Mouse (Mus musculus): ENCODE results near the gene Abhd17b. TPM values are rescaled to one million over a fixed set of nuclear protein-coding genes. Genes with fewer than 3 reads are reported as not detected.

Abhd17b gene
- polyA plus RNA-seq, 1 experiment from 2014 or later = 43.6 TPM

DNA sequence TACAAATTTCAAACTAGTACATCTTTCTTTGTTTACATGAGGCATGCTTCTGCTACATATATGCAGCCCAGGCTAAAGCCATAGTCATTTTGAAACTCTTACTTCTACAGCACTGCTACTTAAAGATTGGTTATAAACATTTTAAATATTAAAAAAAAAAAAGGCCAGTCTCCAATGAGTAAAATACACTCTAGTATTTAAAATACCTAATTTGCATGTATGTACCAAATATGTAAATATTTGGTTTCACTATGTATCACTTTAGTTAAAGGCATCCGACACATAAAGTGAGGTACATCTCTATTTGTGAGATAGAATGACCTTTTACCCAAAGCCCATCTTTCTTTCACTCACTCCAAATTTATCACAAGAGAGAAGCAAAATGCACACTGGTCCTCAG lies 24.0 kb upstream of the Abhd17b start:
- H3K27me3 ChIP-seq = no peaks in the 10 kb centered on the region
- no peak overlapping the region for H3K27ac ChIP-seq
- WGBS = 90% methylated on average over 1 of the region's 1 CpGs
- no peak overlapping the region for H3K4me2 ChIP-seq
- ATAC-seq (ENCODE audit: low FRiP score) = no peak
- no peaks in the 10 kb centered on the region for H3K9me3 ChIP-seq
- peaks cover 2% of the 10 kb centered on the region; the same call in 1 of the 2 replicates for H3K4me1 ChIP-seq
- no peaks in the 10 kb centered on the region for H3K36me3 ChIP-seq (replicated peaks)
- H3K4me3 ChIP-seq (replicated peaks) = no peak overlapping the region
- H3K9ac ChIP-seq = no peak overlapping the region

DNA sequence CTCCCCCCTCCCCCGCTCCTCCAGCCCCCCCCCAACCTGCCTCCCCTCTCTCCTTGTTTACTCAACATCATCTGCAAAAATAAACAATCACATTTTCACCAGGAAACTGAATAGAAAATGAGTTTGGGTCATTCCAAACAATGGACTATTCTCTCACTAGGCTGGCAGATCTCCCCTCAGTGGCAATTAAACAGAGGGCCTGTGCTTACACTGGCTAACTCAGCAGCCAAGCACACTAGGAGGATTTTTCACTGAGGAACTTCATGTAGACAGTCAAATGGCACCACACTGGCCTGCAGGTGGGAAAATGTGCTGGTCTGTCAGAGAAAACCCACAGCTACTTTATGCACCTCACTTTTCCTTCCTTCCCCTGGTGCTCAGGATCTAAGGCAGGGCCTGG lies 23.5 kb upstream of the Abhd17b start:
- Histone ChIP-seq H3K4me2 (no peak overlapping the region), H3K36me3 (replicated peaks) (no peaks in the 10 kb centered on the region), H3K27ac (no peak overlapping the region), H3K4me3 (replicated peaks) (no peak overlapping the region), H3K4me1 (peaks cover 2% of the 10 kb centered on the region; the same call in 1 of the 2 replicates), H3K9ac (no peak overlapping the region), H3K9me3 (no peaks in the 10 kb centered on the region), H3K27me3 (no peaks in the 10 kb centered on the region)
- WGBS = 78% methylated on average over 1 of the region's 1 CpGs
- ATAC-seq (ENCODE audit: low FRiP score) = no peak

DNA sequence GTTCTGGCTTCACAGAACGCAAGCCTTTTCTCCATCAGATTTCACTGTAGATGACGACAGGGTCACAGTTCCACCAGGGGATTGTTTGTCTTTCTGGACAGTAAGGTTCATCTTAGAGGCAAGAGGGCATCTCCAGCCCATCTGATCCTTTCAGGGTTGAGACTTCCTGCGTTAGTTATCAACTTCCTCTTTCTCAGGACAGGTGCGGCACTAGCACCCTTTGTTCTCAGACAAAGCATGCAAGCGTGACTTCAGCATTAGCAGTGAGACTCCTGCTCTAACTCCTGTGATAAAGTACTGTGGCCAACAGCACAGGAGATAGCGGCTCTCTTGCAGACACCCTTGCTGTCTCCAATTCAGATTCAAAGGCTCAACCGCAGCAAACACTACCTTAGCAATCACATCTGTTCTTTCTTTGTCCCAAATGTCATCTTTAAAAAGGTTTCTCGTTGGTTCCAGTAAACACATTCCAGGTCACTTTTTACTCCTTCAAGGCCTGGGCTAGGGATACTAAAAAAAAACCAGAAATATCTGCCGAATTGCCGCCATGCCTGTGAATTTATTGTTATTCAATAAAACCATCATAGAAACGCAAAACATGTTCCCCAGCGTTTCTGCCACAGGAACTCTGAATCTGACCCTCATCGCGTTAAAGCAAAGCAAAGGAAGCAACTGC lies 22.2 kb upstream of the Abhd17b start:
- Histone ChIP-seq H3K36me3 (replicated peaks) (no peaks in the 10 kb centered on the region), H3K4me2 (no peak overlapping the region), H3K27me3 (no peaks in the 10 kb centered on the region), H3K4me1 (peaks cover 2% of the 10 kb centered on the region; the same call in 1 of the 2 replicates), H3K9ac (no peak overlapping the region), H3K27ac (no peak overlapping the region), H3K9me3 (no peaks in the 10 kb centered on the region), H3K4me3 (replicated peaks) (no peak overlapping the region)
- ATAC-seq (ENCODE audit: low FRiP score) = no peak
- 72% methylated on average over 14 of the region's 14 CpGs for WGBS

DNA sequence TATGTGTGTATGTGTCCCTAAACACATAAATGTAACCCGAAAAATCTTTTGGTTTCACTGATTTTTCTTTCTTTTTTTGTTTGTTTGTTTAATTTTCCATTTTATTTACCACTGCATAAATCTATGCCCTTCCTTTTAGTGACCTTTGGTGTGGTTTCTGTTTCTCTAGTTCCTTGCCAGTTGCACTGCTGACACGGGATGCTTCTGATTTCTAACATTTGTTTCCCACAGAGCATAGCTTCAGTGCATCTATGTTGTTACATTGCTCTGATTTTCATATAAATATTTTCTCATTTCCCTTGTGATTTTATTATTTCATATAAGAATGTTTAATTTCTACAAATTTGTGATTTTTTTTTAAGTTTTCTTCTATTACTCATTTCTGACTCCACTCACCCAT lies 17.6 kb upstream of the Abhd17b start:
- H3K4me3 ChIP-seq (replicated peaks) = no peak overlapping the region
- no peak overlapping the region for H3K4me2 ChIP-seq
- no peak for ATAC-seq (ENCODE audit: low FRiP score)
- H3K9ac ChIP-seq = no peak overlapping the region
- no peaks in the 10 kb centered on the region for H3K4me1 ChIP-seq
- no peaks in the 10 kb centered on the region for H3K27me3 ChIP-seq
- H3K9me3 ChIP-seq = no peaks in the 10 kb centered on the region
- 95% methylated on average over 2 of the region's 2 CpGs for WGBS
- no peak overlapping the region for H3K27ac ChIP-seq
- H3K36me3 ChIP-seq (replicated peaks) = no peaks in the 10 kb centered on the region

DNA sequence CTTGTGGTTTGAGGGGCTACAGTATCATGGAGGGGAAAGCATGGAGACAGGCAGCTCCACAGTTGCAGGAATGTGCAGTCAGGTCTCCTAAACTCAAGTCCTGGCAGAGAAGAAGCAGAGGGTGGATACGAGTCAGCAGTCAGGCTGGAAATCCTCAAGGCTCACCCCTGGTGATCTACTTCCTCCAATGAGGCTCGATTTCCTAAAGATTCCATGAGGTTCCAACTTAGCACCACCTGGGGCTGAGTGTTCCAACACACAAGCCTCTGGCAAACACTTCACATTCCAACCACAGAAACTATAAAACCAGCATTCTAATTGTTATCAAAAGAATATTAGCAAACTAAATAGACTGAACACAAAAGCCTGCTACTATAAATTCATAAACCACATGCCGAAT lies 16.1 kb upstream of the Abhd17b start:
- Histone ChIP-seq H3K4me2 (no peak overlapping the region), H3K27ac (no peak overlapping the region), H3K36me3 (replicated peaks) (no peaks in the 10 kb centered on the region), H3K4me1 (no peaks in the 10 kb centered on the region), H3K4me3 (replicated peaks) (no peak overlapping the region), H3K9ac (no peak overlapping the region), H3K27me3 (no peaks in the 10 kb centered on the region), H3K9me3 (no peaks in the 10 kb centered on the region)
- 85% methylated on average over 3 of the region's 3 CpGs for WGBS
- no peak for ATAC-seq (ENCODE audit: low FRiP score)

DNA sequence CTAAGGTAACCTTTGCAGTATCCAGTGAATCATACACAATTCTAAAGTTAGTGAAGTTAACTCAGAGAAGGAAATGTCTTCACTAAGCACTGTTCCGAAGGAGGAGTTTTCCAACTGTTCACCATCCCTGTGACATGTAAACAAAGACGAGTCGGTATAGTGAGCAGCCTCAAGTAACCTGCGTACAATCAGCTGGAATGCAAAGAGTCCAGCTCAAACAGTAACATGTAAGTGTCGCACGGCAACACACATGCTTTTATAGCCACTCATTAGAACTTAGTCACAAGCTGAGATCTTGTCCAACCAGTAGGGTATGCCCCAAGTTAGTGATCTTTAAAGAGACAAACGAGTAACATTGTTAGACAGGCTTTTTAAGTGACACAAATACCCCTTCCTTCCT lies 15.3 kb upstream of the Abhd17b start:
- Histone ChIP-seq H3K36me3 (replicated peaks) (no peaks in the 10 kb centered on the region), H3K27ac (no peak overlapping the region), H3K4me2 (no peak overlapping the region), H3K4me1 (no peaks in the 10 kb centered on the region), H3K9me3 (no peaks in the 10 kb centered on the region), H3K9ac (no peak overlapping the region), H3K27me3 (no peaks in the 10 kb centered on the region), H3K4me3 (replicated peaks) (no peak overlapping the region)
- no peak for ATAC-seq (ENCODE audit: low FRiP score)
- WGBS = 88% methylated on average over 7 of the region's 7 CpGs

DNA sequence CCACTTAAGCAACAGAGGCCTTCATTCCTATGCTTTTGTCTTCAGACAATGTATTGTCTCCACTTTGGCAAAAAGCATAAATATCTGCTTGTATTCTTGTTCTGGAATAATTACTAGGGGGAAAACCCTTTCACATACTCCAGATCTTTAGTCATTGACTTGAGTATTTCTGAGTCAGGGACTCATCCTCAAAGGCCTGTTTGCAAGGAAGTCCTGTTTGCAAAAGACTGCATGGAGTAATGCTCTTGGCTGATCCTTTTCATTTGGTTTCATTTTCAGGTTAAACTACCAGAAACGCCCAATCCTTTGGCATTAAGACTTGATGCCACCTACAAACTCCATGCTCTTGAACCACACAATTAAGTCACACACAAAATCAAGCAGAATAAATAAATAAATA lies 9.1 kb upstream of the Abhd17b start:
- Histone ChIP-seq H3K9me3 (no peaks in the 10 kb centered on the region), H3K27ac (no peak overlapping the region), H3K4me3 (replicated peaks) (no peak overlapping the region), H3K4me1 (no peaks in the 10 kb centered on the region), H3K9ac (no peak overlapping the region), H3K36me3 (replicated peaks) (no peaks in the 10 kb centered on the region), H3K4me2 (no peak overlapping the region), H3K27me3 (no peaks in the 10 kb centered on the region)
- ATAC-seq (ENCODE audit: low FRiP score) = no peak
- WGBS = 90% methylated on average over 1 of the region's 1 CpGs

DNA sequence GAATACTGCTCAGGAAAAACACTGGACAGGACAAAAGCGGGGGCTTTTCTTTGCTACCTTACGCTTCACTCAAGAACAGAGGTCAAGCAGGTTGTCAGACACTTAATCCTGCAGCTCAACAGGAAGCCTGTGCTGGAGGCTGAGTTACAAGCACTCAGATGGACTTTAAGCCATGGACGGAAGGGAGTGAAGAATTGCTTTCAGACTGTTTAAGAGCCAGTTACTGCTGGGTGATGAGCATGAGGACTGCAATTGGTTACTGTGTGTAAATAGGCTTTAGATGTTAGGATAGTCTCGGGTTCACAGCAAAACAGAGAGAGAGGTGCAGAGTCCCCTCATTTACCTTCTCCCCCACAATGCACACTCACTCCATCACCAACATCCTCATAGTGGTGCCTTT lies 7.7 kb upstream of the Abhd17b start:
- no peak for ATAC-seq (ENCODE audit: low FRiP score)
- 78% methylated on average over 4 of the region's 4 CpGs for WGBS
- no peak overlapping the region for H3K4me2 ChIP-seq
- no peaks in the 10 kb centered on the region for H3K36me3 ChIP-seq (replicated peaks)
- H3K27me3 ChIP-seq = no peaks in the 10 kb centered on the region
- H3K9me3 ChIP-seq = no peaks in the 10 kb centered on the region
- no peak overlapping the region for H3K4me3 ChIP-seq (replicated peaks)
- no peak overlapping the region for H3K9ac ChIP-seq
- H3K27ac ChIP-seq = no peak overlapping the region
- no peaks in the 10 kb centered on the region for H3K4me1 ChIP-seq

DNA sequence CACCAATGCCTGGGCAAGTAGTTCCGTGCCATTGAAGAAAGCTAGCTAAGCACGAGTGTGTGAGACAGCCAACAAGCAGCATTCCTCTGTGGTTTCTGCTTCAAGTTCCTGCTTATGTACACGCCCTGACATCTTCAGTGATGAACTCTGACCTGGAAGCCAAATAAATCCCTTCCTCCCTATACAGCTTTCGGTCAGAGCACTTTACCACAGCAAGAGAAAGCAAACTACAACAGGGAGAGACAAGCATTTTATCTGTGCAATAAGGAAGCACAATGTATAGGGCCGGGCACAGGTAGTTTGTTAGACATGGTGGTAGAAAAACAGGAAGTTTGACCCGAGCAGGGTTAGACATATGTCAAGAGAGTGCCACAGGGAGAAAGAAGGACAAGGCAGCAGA lies 6.8 kb upstream of the Abhd17b start:
- H3K27me3 ChIP-seq = no peaks in the 10 kb centered on the region
- no peak for ATAC-seq (ENCODE audit: low FRiP score)
- no peak overlapping the region for H3K4me2 ChIP-seq
- no peaks in the 10 kb centered on the region for H3K36me3 ChIP-seq (replicated peaks)
- H3K4me3 ChIP-seq (replicated peaks) = no peak overlapping the region
- WGBS = 84% methylated on average over 6 of the region's 6 CpGs
- H3K9me3 ChIP-seq = no peaks in the 10 kb centered on the region
- H3K4me1 ChIP-seq = peaks cover 3% of the 10 kb centered on the region; the same call in 1 of the 2 replicates
- H3K9ac ChIP-seq = no peak overlapping the region
- H3K27ac ChIP-seq = no peak overlapping the region

DNA sequence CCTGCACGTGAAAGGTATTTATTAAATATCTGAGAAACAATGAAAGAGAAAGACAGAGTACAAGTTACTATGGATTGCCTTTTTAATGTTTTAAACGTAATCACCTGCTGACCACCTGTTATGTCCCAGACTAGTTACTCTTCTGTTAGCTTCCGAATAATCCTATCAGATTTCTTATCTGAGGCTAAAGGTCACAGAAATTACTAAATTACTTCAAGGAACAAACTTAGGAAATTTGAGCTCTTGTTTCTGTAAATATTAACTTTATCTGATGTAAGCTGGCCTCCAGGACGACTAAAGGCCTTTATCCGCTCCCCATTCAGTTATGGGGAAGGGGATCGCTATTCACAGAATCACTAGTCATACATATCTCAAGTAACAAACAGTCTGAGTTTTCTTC lies 1.3 kb upstream of the Abhd17b start:
- no peaks in the 10 kb centered on the region for H3K9me3 ChIP-seq
- no peak for ATAC-seq (ENCODE audit: low FRiP score)
- peak overlapping the region; percentile 94 for H3K4me3 ChIP-seq (replicated peaks)
- H3K4me2 ChIP-seq = peak overlapping the region; percentile 75
- H3K4me1 ChIP-seq = peaks cover 30% of the 10 kb centered on the region
- peak overlapping the region; percentile 75 for H3K9ac ChIP-seq
- H3K36me3 ChIP-seq (replicated peaks) = no peaks in the 10 kb centered on the region
- H3K27ac ChIP-seq = 0 out of 2 replicates have a peak overlapping the region, but pooled peaks have one; percentile 99
- no peaks in the 10 kb centered on the region for H3K27me3 ChIP-seq
- 51% methylated on average over 6 of the region's 6 CpGs for WGBS

DNA sequence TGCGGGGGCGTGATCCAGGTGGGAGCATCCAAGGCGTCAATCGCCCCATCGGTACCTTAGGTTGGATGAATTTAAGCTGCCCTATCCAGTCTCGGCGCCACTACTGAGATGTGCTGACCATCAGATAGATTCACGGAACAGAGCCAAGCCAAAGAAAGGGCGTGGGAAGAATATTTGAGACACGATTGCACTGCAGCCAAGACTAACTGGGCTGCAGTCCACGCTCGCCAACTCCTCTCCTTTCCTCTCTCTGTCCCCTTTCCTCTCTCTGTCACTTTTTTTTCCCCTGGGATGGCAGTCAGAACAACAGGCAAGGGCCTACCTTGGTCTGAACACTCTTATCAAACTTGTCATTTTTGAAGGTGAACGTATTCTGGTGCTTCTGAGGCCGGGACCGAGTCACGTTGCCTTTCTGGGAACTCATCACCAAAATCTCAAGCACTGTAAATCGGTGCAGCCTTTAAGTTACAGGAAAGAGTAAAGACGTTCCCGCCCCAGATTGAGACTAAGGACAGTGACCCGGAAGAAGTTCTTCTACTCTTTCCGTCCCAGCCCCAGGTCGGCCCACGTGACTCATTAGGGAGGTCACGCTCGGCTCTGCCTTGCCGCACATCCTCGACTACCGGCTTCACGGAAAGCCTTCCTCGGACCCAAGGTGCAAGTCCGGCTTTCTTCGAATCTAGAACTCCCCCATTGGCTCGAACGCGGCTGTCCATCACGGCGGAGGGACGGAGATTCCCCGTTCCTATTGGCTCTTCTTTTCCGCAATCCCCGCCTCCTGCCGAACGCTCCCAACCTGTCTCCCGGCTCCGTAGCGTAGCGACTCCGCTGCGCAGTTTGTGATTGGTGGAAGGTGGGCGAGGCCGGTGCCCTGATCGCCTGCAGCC lies 457 bp upstream of the Abhd17b start, which contains the start of gene 1110059E24Rik:
Gene 1110059E24Rik (minus strand): TSS at position 692 of the 887 bp plus-strand sequence.
- WGBS = 4% methylated on average over 52 of the region's 52 CpGs
- ATAC-seq (ENCODE audit: low FRiP score) = peak; percentile 98
- H3K27ac ChIP-seq = peak within 1 kb of the TSS; percentile 99
- peak within 1 kb of the TSS; percentile 94 for H3K9ac ChIP-seq
- peaks cover 30% of the 10 kb centered on the region for H3K4me1 ChIP-seq
- no peaks in the 10 kb centered on the region for H3K9me3 ChIP-seq
- peak within 1 kb of the TSS; percentile 75 for H3K4me2 ChIP-seq
- H3K4me3 ChIP-seq (replicated peaks) = peak within 1 kb of the TSS; percentile 94
- no peaks in the 10 kb centered on the region for H3K36me3 ChIP-seq (replicated peaks)
- no peaks in the 10 kb centered on the region for H3K27me3 ChIP-seq

DNA sequence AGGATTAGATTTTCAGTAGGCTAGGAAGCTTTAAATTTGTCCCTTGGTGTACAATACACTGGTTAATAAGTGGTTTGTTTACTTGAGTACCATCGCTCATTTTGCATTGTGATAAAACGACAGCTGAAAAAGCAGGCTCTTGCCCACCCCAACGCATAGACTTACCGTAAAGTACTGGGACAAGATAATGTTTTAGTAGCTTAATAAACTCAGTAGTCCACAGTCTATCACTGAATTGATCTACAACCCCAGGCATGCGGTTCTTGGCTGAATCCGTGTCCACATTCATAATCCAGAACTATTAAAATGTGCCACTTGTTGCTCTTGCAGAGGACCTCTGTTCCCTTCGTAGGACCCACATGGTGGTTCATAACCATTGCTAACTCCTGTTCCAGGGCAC lies 1.8 kb downstream of the Abhd17b start:
- peaks cover 30% of the 10 kb centered on the region for H3K4me1 ChIP-seq
- H3K27ac ChIP-seq = no peak overlapping the region
- WGBS = 61% methylated on average over 7 of the region's 7 CpGs
- peak overlapping the region; percentile 75 for H3K4me2 ChIP-seq
- ATAC-seq (ENCODE audit: low FRiP score) = no peak
- no peaks in the 10 kb centered on the region for H3K36me3 ChIP-seq (replicated peaks)
- H3K9me3 ChIP-seq = no peaks in the 10 kb centered on the region
- H3K27me3 ChIP-seq = no peaks in the 10 kb centered on the region
- H3K9ac ChIP-seq = peak overlapping the region; percentile 94
- H3K4me3 ChIP-seq (replicated peaks) = peak overlapping the region; percentile 94
